Mouse (Mus musculus) olfactory bulb, adult 2 months (tissue): ENCODE data around the gene Col18a1. TPM values are rescaled to one million over a fixed set of nuclear protein-coding genes. Genes with fewer than 3 reads are reported as not detected.

Experiments used
- H3K27ac ChIP-seq: fragments of 200-500 bp; 2 replicates; pipeline ENCODE4 v1.5.1; 2012; ENCODE audit warnings: low read depth, low read length; ENCODE audit not compliant: insufficient read depth
- H3K4me1 ChIP-seq: fragments of 200-500 bp; 2 replicates; pipeline ENCODE4 v1.6.1; 2012; ENCODE audit warnings: low read length; ENCODE audit not compliant: control insufficient read depth, insufficient read depth
- H3K4me3 ChIP-seq: fragments of 200-500 bp; 2 replicates; pipeline ENCODE4 v1.5.1; 2012; ENCODE audit warnings: mild to moderate bottlenecking, low read depth, low read length, moderate library complexity; ENCODE audit not compliant: insufficient read depth
- CTCF ChIP-seq: fragments of 200-500 bp; IDR thresholded peaks from 2 replicates; pipeline ENCODE4 v1.5.1; 2012; ENCODE audit warnings: low read depth, mild to moderate bottlenecking, low read length, moderate library complexity; ENCODE audit not compliant: insufficient read depth
- POLR2A ChIP-seq: fragments of 200-500 bp; IDR thresholded peaks from 2 replicates; pipeline ENCODE4 v1.6.1; 2012; ENCODE audit warnings: mild to moderate bottlenecking, low read depth, low read length, moderate library complexity; ENCODE audit not compliant: insufficient read depth
- WGBS: fragments of 180-500 bp; shearing (Covaris S2); methylation state at CpG from one replicate; pipeline ENCODE4 v1.1.7; 2018; 5-methylcytosine and 5-hydroxymethylcytosine counted together
- polyA plus RNA-seq: library from polyadenylated mRNA; stranded (reverse); fragments of >200 nt; gene quantifications from 2 replicates; pipeline ENCODE4 v1.2.4, GENCODE M21; 2012; ENCODE audit warnings: low replicate concordance; ENCODE audit not compliant: missing spikeins, insufficient read depth, insufficient read length

Col18a1 gene
- polyA plus RNA-seq, 1 experiment: not detected

- no peak overlapping the region for H3K4me3 ChIP-seq
- H3K4me1 ChIP-seq: no peaks in the 10 kb centered on the region
- no peak for TF ChIP-seq CTCF
- TF ChIP-seq POLR2A: no peak
- 82% methylated on average over 4 of the region's 4 CpGs for WGBS
- H3K27ac ChIP-seq: no peak overlapping the region
Measured at GRCm38 (mm10) chr10:77108106-77108505, 58.2 kb downstream of the Col18a1 start.

DNA sequence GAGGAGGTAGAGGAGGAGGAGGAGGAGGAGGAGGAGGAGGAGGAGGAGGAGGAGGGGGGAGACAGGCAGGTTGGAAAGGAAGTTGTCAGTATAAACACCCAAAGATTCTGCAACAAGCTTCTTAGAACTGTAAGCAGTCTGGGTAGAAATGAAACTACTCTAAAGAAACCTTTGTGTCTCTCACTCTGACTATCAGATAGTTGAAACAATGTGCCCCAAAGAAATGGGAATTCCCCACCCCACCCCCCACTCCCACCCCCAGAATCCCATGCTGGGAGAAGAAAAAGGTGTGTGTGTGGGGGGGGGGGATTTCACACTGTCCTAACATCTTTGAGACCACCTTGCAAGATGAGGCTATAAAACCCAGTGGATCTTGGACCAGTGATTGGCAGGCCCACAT lies 62.0 kb downstream of the Col18a1 start:
- Histone ChIP-seq H3K4me3 (no peak overlapping the region), H3K4me1 (no peaks in the 10 kb centered on the region), H3K27ac (no peak overlapping the region)
- TF ChIP-seq POLR2A: no peak
- TF ChIP-seq CTCF: no peak

DNA sequence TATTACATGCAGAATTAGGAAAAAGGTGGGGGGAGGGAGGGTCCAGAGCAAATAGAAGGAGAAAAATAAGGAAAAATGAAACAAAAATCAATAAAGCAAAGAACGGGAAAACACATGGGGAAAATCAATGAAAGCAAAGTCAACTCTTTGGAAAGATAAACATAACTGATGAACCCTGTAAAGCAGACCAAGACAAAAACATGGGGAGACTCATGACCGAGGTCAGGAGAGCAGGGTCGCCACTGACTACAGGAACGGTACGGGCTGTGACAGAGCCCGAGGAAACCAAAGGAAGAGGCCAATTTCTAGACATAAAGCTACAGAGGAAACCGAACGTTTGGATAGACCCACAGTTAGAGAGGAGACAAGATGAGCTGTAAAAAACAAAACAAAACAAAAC lies 62.7 kb downstream of the Col18a1 start:
- WGBS: 75% methylated on average over 8 of the region's 8 CpGs
- H3K4me3 ChIP-seq: no peak overlapping the region
- no peaks in the 10 kb centered on the region for H3K4me1 ChIP-seq
- TF ChIP-seq POLR2A (no peak), CTCF (no peak)
- H3K27ac ChIP-seq: no peak overlapping the region

GRCm38 (mm10) chr10:77099777-77100176 lies 66.6 kb downstream of the Col18a1 start:
- Histone ChIP-seq H3K4me3 (no peak overlapping the region), H3K4me1 (no peaks in the 10 kb centered on the region), H3K27ac (no peak overlapping the region)
- no peak for TF ChIP-seq CTCF
- no peak for TF ChIP-seq POLR2A
- 87% methylated on average over 4 of the region's 4 CpGs for WGBS

- TF ChIP-seq POLR2A: no peak
- TF ChIP-seq CTCF: no peak
- Histone ChIP-seq H3K4me3 (no peak overlapping the region), H3K4me1 (peaks cover 7% of the 10 kb centered on the region), H3K27ac (no peak overlapping the region)
- WGBS: 98% methylated on average over 2 of the region's 2 CpGs
Measured at GRCm38 (mm10) chr10:77098619-77099018, 67.7 kb downstream of the Col18a1 start.

DNA sequence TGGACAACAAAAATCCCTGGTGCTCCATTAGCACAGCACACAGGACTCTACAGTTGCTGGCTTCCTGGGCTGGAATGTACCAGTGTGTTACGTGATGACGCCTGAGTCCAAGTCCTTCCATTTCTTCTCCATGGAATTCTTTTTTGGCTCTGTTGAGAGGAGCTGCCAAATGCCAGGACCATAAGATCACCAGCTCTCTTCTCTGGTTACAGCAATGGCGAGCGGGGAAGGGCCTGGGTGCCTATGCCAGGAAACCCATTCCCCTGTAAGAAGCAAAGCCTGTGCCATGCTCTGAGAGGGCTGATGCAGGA lies 68.5 kb downstream of the Col18a1 start:
- Histone ChIP-seq H3K4me3 (no peak overlapping the region), H3K27ac (no peak overlapping the region), H3K4me1 (peaks cover 7% of the 10 kb centered on the region)
- no peak for TF ChIP-seq POLR2A
- TF ChIP-seq CTCF: no peak
- WGBS: 91% methylated on average over 4 of the region's 4 CpGs

GRCm38 (mm10) chr10:77097006-77097889 lies 69.1 kb downstream of the Col18a1 start:
- TF ChIP-seq CTCF (no peak), POLR2A (no peak)
- Histone ChIP-seq H3K4me1 (peaks cover 7% of the 10 kb centered on the region), H3K27ac (no peak overlapping the region), H3K4me3 (no peak overlapping the region)
- 71% methylated on average over 12 of the region's 12 CpGs for WGBS

DNA sequence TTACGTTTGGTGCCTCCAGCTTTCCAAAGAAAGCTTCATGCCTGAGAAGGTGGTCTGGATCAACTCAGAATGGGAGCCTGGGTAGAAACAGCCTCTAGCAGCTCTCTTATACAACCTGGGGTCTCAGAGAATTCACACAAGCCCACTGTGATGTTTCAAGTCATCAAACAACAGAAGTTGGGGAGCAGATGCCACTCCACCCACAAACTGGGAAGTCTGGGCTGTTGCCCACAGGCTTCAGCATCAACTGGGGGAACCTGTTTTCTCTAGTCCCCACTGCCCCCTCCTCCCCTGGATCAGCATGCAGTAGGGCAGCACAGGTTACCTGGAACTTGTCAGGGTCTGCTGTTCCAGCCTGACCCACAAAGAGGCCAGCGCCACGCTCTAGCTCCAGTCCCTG lies 70.7 kb downstream of the Col18a1 start:
- TF ChIP-seq CTCF (no peak), POLR2A (no peak)
- 100% methylated on average over 3 of the region's 3 CpGs for WGBS

DNA sequence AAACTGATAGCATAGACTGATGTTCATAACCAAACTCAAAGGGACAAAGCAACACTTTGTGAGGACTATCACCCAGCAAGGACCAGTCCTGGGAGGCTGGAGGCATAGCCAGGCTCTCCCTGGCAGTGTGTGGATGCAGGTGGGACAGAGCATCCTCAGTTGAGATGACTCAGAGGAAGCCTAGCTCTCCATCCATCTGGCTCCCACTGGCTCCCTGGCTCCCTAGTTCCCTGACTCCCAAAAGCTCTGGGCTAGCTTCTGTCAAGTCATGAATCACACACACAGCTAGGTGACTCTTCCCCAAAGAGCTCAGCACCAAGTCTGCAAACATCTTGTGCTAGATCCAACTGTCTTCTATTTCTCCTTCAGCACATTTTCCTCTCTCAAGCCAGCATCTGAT lies 72.5 kb downstream of the Col18a1 start:
- Histone ChIP-seq H3K4me3 (no peak overlapping the region), H3K27ac (no peak overlapping the region), H3K4me1 (peaks cover 10% of the 10 kb centered on the region)
- no peak for TF ChIP-seq CTCF
- TF ChIP-seq POLR2A: no peak

More for the DNA sequence above, 70.7 kb downstream of the Col18a1 start:
- Histone ChIP-seq H3K4me1 (peaks cover 7% of the 10 kb centered on the region), H3K27ac (no peak overlapping the region), H3K4me3 (no peak overlapping the region)
